Mouse (Mus musculus) cerebellum, adult (tissue): ENCODE data around the gene Fgd4.

Source experiments
- ATAC-seq: cut with Nextera tagmentation; 2 replicates; pipeline ENCODE4 v1.9.2; 2017; ENCODE audit warnings: mild to moderate bottlenecking, moderate library complexity, mixed read lengths; ENCODE audit not compliant: insufficient number of reproducible peaks, low FRiP score, low TSS enrichment

Gene Fgd4

DNA sequence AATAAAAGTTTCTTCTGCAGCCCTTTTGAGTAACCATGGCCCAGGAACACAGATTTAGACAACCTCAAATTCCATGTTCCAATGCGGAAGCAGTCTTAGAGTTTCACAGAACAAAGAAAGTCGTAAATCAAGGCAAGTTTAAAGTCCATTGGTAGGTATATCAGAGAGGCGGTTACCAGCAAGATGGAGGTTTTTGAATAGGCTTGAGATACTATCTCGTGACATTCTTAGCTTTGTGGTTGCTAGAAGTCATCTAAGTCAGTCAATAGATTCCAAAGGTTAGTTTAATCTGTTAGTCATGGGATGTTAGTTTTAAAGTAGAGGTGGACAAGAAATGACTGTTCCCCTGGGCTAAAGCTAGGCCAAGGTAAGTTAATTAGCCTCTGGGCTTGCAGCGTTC lies at the start of gene Fgd4:
Fgd4 (minus strand) TSS at position 89 of the 400 bp plus-strand sequence.
- no peak for ATAC-seq

- ATAC-seq = no peak
Measured at GRCm38 (mm10) chr16:16645148-16645547, 44.8 kb upstream of the Fgd4 start.

DNA sequence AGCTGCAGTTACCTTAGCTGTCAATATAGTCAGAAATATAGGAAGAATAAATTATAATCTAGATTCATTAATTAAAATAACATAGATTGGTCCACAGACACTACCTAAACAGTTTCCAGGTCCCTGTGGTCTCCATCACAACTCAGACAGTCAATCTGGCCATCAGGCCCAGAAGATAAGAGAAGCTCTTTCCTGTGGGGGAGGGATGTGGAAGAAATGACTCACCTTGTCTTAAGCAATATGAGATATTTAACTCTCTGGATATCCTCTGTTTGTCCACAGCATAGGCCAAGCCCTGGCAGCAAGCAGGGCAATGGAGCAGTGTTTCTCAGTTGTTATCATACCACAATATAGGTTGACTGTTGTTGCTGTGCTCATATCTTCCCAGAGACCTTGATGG lies 33.4 kb upstream of the Fgd4 start:
- ATAC-seq = no peak

GRCm38 (mm10) chr16:16599586-16600401 lies 555 bp downstream of the Fgd4 start:
- peak; percentile 92 for ATAC-seq

DNA sequence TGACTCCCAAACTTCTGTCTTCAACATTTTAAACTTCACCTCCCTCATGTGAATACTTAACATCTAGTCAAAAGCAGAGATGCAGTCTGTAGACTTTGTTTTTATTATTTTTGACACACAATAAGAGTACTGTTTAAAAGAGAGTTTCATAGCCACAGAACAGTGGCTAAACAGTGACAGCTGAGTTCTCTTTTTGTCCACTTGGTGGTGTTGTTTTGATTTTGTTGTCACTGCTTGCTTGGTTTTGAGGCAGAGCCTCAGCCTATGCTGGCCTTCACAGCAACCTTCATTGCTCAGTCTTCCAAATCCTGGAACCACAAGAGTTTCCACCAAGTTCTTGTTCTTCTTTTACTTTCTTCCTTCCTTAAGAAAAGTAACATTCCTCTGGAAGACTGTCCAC lies 3.8 kb downstream of the Fgd4 start:
- ATAC-seq = no peak

GRCm38 (mm10) chr16:16592622-16593021 lies 7.7 kb downstream of the Fgd4 start:
- no peak for ATAC-seq

GRCm38 (mm10) chr16:16584409-16585032 lies 15.8 kb downstream of the Fgd4 start:
- ATAC-seq = peak; percentile 80

DNA sequence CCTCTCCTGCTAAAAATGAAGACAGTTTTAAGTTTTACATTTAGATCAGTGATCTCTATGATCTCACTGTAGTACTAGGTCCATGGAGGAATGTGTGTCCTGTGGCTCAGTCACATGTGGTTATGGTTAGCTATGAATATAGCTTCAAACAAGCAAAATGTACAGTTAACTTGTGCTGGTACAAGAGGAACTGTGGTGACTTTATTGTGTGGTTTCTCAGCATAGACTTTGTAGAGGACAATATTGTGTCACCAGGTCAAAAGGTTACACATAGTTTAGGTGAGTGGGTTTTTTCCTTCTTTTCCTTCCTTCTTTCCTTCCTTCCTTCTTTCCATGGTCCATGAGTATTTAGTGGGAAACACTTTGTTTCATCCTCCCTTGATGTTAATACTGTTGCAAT lies 23.8 kb downstream of the Fgd4 start:
- ATAC-seq = no peak

DNA sequence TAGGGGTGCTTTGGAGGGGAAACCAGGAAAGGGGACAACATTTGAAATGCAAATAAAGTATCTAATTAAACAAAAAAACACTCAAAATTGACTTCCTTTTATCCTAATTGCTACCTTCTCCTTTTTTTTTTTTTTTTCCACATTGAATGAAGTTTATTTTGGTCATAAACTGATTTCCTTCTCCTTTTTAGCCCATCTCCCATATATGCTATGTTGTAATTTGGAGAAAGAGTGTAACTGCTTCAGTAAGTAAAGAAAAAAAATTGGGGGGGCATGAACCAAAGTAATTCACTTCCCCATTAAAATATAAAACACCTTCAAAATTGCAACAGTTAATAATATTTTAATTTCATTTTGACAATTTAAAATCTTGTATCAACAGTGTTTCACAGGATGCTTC lies 25.8 kb downstream of the Fgd4 start:
- ATAC-seq = no peak

DNA sequence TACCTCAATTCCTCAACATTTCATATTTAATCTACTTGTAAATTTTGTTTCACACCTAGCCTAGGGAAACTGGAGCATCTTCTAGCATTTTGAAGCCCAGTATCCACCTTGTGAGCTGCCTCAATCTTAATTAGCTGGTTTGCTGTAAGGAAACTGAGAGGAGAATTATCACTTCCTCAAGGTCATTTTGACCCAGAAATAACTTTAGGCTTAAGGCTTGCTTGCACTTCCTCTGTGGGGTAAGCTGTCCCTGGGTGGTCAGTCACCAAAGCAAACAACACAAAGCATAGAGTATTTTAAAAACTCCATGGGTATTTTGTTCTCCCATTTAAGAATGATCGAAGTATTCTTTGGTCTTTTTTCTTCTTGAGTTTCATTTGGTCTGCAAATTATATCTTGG lies 27.2 kb downstream of the Fgd4 start:
- no peak for ATAC-seq

GRCm38 (mm10) chr16:16571356-16571755 lies 29.0 kb downstream of the Fgd4 start:
- no peak for ATAC-seq

DNA sequence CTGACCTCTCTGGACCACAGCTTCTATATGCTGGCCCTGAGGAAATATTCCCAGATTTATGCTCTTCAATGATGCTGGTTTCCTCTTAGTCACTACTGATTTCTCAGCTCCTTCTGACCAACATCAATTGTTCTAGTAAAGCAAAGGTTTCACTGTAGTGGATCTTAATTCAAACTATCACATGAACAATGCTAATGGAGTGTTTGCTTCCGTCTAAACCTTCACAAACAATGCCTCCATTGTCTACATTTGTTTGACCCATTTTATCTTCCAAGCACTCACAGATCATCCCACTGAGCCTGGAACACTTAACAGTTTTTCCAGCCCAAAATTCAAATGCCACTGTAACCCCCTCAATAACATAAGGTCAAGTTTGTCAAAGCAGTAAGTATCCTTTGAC lies 33.6 kb downstream of the Fgd4 start:
- no peak for ATAC-seq

GRCm38 (mm10) chr16:16566215-16566614 lies 34.1 kb downstream of the Fgd4 start:
- ATAC-seq = no peak

DNA sequence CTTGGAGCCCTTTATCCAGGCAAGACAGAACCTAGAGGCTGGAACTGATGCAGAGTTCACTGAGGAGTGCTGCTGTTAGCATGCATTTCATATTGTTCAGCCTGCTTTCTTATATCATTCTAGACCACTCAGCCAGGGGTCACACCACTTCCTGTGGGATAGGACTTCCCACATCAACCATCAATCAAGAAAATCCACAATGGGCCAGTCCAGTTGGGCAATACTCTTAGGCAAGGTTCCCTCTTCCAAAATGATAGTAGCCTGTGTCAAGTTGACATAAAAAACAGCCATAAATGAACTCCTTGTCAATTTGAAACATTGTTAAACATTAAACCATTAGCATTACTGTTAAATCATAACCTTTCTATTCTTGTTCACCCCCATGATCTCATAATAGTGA lies 34.6 kb downstream of the Fgd4 start:
- no peak for ATAC-seq

- no peak for ATAC-seq
Measured at GRCm38 (mm10) chr16:16560718-16561117, 39.6 kb downstream of the Fgd4 start.

- peak; percentile 99 for ATAC-seq
Measured at GRCm38 (mm10) chr16:16559878-16560531, 40.3 kb downstream of the Fgd4 start.

GRCm38 (mm10) chr16:16559016-16559877 lies 41.1 kb downstream of the Fgd4 start:
- peak; percentile 46; the same call in 1 of the 2 replicates for ATAC-seq

DNA sequence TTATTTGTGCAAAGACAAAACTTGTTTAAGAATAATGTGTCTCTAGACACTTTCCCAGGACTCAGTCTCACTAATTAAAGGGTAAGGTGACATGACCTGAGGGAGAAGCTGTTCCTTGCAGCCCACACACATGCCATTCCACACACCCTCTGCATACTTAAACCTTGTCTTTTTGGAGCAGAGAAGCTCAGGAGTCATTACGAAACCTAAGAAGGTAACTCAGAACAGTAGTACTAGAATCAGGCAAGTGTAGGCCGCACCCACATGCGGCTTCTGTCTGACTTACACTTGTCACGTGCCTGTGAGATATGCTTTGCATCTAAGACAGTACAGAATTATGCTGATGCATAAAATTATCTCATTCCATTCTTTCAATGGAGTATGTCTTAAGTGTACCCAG lies 42.6 kb downstream of the Fgd4 start:
- no peak for ATAC-seq

DNA sequence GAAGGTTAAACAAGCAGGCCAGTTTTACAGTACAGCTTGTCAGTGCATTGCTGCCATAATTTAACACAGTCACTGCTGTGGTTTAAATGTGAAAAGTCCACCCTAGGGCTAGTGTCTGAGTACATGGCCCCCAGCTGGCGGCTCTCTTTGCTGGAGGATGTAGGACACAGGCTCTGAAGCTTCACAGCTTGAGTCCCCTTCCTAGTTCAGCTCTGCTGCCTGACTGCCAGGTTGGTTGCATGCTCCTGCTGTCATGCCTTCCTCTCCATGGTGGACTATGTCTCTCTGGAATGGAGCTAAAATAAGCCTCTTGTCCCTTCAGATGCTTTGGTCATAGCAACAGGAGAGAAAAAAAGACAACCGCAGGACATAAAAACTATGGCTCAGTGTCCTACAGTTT lies 46.3 kb downstream of the Fgd4 start:
- ATAC-seq = peak; percentile 97

- ATAC-seq = no peak
Measured at GRCm38 (mm10) chr16:16552197-16552596, 48.2 kb downstream of the Fgd4 start.

DNA sequence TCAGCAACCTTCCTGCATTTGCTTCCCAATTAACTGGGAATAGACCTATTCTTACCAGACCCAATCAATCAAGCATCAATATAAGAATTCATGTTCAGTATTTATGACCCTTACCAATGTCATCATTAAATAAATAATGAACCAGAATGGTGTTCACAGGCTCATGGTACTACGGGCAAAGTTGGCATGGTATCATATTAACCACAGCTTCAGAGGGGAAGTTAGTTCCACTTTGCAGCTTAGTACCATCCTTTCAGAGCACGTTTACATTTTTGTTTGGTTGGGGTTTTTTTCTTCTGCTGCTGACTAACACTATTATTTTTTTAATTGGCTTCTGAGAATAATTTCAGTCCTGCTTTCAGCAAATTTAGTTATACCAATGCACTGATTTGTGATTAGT lies 51.2 kb downstream of the Fgd4 start:
- no peak for ATAC-seq
